Mouse (Mus musculus) heart, adult 2 months (tissue): ENCODE data around the gene Pxylp1. TPM values are rescaled to one million over a fixed set of nuclear protein-coding genes. Genes with fewer than 3 reads are reported as not detected.
A peak's percentile ranks its signal among the peaks of the same experiment; 100 is the strongest.

Source experiments
- DNase-seq, 2 experiments: peaks; one replicate each; pipeline ENCODE4 v3.0.0; 2021
- H3K27ac ChIP-seq: fragments of 200-600 bp; 2 replicates; pipeline ENCODE4 v1.8.1; 2022
- H3K27me3 ChIP-seq: fragments of 200-500 bp; 2 replicates; pipeline ENCODE4 v1.6.1; 2012; ENCODE audit warnings: mild to moderate bottlenecking, low read length, inconsistent platforms, mixed read lengths; ENCODE audit not compliant: control insufficient read depth, insufficient read depth
- H3K36me3 ChIP-seq: fragments of 200-500 bp; 2 replicates; pipeline ENCODE4 v1.6.1; 2012; ENCODE audit warnings: low read length, inconsistent platforms; ENCODE audit not compliant: control insufficient read depth, insufficient read depth
- H3K4me1 ChIP-seq: fragments of 200-500 bp; 2 replicates; pipeline ENCODE4 v1.6.1; 2011; ENCODE audit warnings: low read length; ENCODE audit not compliant: control insufficient read depth, insufficient read depth
- H3K4me3 ChIP-seq: fragments of 200-600 bp; 2 replicates; pipeline ENCODE4 v1.8.1; 2022
- H3K79me2 ChIP-seq: fragments of 200-500 bp; replicated peaks from 2 replicates; pipeline ENCODE4 v1.6.1; 2012; ENCODE audit warnings: mild to moderate bottlenecking, inconsistent platforms, low read length, moderate library complexity, mixed read lengths; ENCODE audit not compliant: control insufficient read depth, insufficient read depth
- H3K9ac ChIP-seq: fragments of 200-500 bp; 2 replicates; pipeline ENCODE4 v1.6.1; 2012; ENCODE audit warnings: low read depth, mild to moderate bottlenecking, control low read depth, inconsistent platforms, low read length, mixed read lengths
- CTCF ChIP-seq: fragments of 200-600 bp; IDR thresholded peaks from 2 replicates; pipeline ENCODE4 v1.8.1; 2022; ENCODE audit warnings: antibody characterized with exemption, mild to moderate bottlenecking, moderate library complexity
- EP300 ChIP-seq: fragments of 200-500 bp; IDR thresholded peaks from 2 replicates; pipeline ENCODE4 v1.6.1; 2011; ENCODE audit warnings: low read depth, low read length, control low read depth; ENCODE audit not compliant: insufficient read depth
- POLR2A ChIP-seq: fragments of 200-500 bp; IDR thresholded peaks from 2 replicates; pipeline ENCODE4 v1.6.1; 2011; ENCODE audit warnings: mild to moderate bottlenecking, low read depth, low read length, control low read depth; ENCODE audit not compliant: insufficient read depth
- WGBS: fragments of 180-500 bp; shearing (Covaris S2); methylation state at CpG from one replicate; pipeline ENCODE4 v1.1.7; 2018; 5-methylcytosine and 5-hydroxymethylcytosine counted together
- intact Hi-C: fragments of 180-260 bp; cut with DNase I; formaldehyde crosslinking; loops from one replicate; pipeline ENCODE4 v1.15.1; 2025
- polyA plus RNA-seq: library from polyadenylated mRNA; depleted of rRNA; stranded (reverse); fragments of >200 nt; gene quantifications from 2 replicates; pipeline ENCODE4 v1.2.3, GENCODE M21; 2012
- total RNA-seq, 2 experiments: library from RNA; stranded (reverse); gene quantifications; 2 replicates each; pipeline ENCODE4 v1.2.3; 2021

The Pxylp1 gene
- total and polyA plus RNA-seq, 3 experiments, result 6.5 to 16.9 (median 16.3) TPM

GRCm38 (mm10) chr9:96914005-96914404, 21.5 kb upstream of the Pxylp1 start:
- DNase-seq, result no peak
- intact Hi-C loops, result no loop called here
- peak; percentile 16; the same call in 1 of the 2 replicates for TF ChIP-seq CTCF
- no peak for TF ChIP-seq EP300
- TF ChIP-seq POLR2A, result no peak
- no peaks in the 10 kb centered on the region for H3K27me3 ChIP-seq
- WGBS, result 86% methylated on average over 3 of the region's 3 CpGs
- H3K9ac ChIP-seq, result no peak overlapping the region
- no peaks in the 10 kb centered on the region for H3K79me2 ChIP-seq
- no peak overlapping the region for H3K4me3 ChIP-seq
- no peaks in the 10 kb centered on the region for H3K36me3 ChIP-seq
- H3K4me1 ChIP-seq, result no peaks in the 10 kb centered on the region
- no peak overlapping the region for H3K27ac ChIP-seq

GRCm38 (mm10) chr9:96909503-96909902, 17.0 kb upstream of the Pxylp1 start:
- no peak overlapping the region for H3K9ac ChIP-seq
- TF ChIP-seq POLR2A (no peak), EP300 (no peak), CTCF (no peak)
- no peak for DNase-seq
- no peaks in the 10 kb centered on the region for H3K79me2 ChIP-seq
- 82% methylated on average over 1 of the region's 1 CpGs for WGBS
- H3K4me1 ChIP-seq, result no peaks in the 10 kb centered on the region
- no peak overlapping the region for H3K4me3 ChIP-seq
- H3K27ac ChIP-seq, result no peak overlapping the region
- no peaks in the 10 kb centered on the region for H3K36me3 ChIP-seq
- intact Hi-C loops, result no loop called here
- no peaks in the 10 kb centered on the region for H3K27me3 ChIP-seq

DNA sequence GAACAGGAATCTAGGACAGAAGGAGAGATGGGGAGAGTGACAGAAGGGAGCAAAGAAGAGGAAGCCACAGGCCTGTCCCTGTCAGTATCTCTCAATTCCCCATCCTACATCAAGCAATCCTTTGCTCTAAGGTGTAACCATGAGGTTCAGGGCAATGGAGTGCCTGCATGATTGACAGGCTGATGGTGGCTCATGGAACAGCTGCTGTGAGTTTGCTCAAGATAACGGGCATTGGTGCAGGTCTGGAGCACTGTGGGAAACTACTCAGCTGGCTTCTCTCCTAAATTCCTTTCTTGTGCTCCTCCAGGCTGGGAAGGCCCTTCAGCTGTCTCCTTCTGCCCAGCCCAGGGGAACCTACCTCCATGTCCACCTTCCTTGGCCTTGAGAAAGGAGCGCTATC, 16.3 kb upstream of the Pxylp1 start:
- TF ChIP-seq EP300, result no peak
- TF ChIP-seq CTCF, result no peak
- Histone ChIP-seq H3K4me3 (no peak overlapping the region), H3K36me3 (no peaks in the 10 kb centered on the region), H3K4me1 (no peaks in the 10 kb centered on the region), H3K79me2 (no peaks in the 10 kb centered on the region), H3K27me3 (no peaks in the 10 kb centered on the region), H3K9ac (no peak overlapping the region), H3K27ac (no peak overlapping the region)
- 64% methylated on average over 2 of the region's 2 CpGs for WGBS
- no peak for DNase-seq
- intact Hi-C loops, result no loop called here

DNA sequence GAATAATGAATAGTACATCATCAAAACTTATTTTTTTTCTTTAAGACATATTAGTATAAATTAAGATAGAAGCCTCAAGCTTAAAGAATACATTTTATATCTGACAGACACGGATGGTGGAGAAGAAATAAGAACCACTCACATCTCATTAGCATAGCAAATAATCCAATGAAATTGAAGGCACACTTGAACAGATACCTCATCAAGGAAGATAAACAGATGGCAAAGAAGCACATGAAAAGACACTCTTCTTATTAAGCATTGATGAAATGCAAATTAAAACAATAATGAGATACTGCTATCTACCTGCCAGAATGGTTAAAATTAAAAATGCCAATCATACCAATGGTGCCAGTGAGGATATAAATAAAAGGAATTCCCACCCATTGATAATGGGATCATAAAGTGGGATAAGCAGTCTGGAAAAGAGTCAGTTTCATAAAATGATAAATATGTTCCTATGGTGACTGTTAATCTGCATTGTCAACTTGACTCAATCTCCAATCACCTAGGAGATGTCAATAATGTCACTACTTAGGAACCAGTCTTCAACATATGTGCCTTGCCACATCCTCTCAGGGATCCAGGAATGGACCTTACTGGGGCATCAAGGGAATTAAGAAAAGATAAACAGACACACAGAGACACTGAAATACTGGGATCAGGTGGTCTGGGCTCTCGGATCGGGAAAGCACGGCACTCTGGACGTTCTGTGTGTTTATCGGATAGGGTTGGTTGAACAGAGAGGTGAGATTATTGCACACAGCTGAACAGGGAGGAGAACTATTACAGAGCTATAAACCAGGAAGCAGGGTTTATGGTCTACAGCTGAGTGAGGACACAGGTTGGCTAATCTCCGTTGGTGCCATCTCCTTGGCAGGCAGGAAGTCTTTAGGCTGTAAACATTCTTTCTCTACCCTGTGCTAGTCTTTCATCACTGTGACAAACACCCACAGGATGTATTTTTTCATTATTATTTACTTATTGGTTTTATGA, 12.2 kb upstream of the Pxylp1 start:
- no peak overlapping the region for H3K27ac ChIP-seq
- DNase-seq, result no peak
- no peak for TF ChIP-seq CTCF
- no peak for TF ChIP-seq EP300
- no peak for TF ChIP-seq POLR2A
- H3K36me3 ChIP-seq, result no peaks in the 10 kb centered on the region
- H3K79me2 ChIP-seq, result no peaks in the 10 kb centered on the region
- H3K4me1 ChIP-seq, result no peaks in the 10 kb centered on the region
- no peak overlapping the region for H3K4me3 ChIP-seq
- H3K9ac ChIP-seq, result no peak overlapping the region
- no peaks in the 10 kb centered on the region for H3K27me3 ChIP-seq
- intact Hi-C loops, result no loop called here
- WGBS, result 84% methylated on average over 7 of the region's 7 CpGs

- Histone ChIP-seq H3K9ac (no peak overlapping the region), H3K27ac (no peak overlapping the region), H3K4me3 (no peak overlapping the region), H3K27me3 (no peaks in the 10 kb centered on the region), H3K36me3 (no peaks in the 10 kb centered on the region), H3K79me2 (no peaks in the 10 kb centered on the region), H3K4me1 (no peaks in the 10 kb centered on the region)
- intact Hi-C loops, result no loop called here
- 74% methylated on average over 5 of the region's 5 CpGs for WGBS
- DNase-seq, result no peak
- TF ChIP-seq POLR2A (no peak), CTCF (no peak), EP300 (no peak)
Observed at GRCm38 (mm10) chr9:96899717-96900116, 7.2 kb upstream of the Pxylp1 start.

DNA sequence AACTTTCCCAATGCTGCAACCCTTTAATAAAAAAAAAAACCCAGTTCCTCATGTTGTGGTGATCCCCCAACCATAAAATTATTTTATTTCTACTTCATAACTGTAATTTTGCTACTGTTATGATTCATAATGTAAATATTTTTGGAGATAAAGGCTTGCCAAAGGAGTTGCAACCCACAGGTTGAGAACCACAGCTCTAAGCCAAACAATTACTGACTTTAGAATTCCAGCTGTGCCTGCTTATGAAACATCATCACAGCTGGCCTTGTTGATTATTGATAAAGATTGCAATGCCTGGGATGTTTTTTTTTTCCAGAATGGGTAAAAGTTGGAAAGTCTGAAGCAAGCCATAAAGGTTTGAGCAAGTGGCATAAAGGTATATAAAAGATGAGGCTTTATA, 6.5 kb upstream of the Pxylp1 start:
- Histone ChIP-seq H3K4me3 (no peak overlapping the region), H3K4me1 (no peaks in the 10 kb centered on the region), H3K27me3 (no peaks in the 10 kb centered on the region), H3K9ac (no peak overlapping the region), H3K36me3 (no peaks in the 10 kb centered on the region), H3K27ac (no peak overlapping the region), H3K79me2 (no peaks in the 10 kb centered on the region)
- no peak for DNase-seq
- TF ChIP-seq CTCF, result no peak
- no peak for TF ChIP-seq EP300
- TF ChIP-seq POLR2A, result no peak
- intact Hi-C loops, result no loop called here
